Mouse (Mus musculus) olfactory bulb, adult 2 months (tissue): Measurements from ENCODE around the gene Pex7.

Experiments used
- CTCF ChIP-seq: fragments of 200-500 bp; IDR thresholded peaks from 2 replicates; pipeline ENCODE4 v1.5.1; 2012; ENCODE audit warnings: low read depth, mild to moderate bottlenecking, low read length, moderate library complexity; ENCODE audit not compliant: insufficient read depth
- POLR2A ChIP-seq: fragments of 200-500 bp; IDR thresholded peaks from 2 replicates; pipeline ENCODE4 v1.6.1; 2012; ENCODE audit warnings: mild to moderate bottlenecking, low read depth, low read length, moderate library complexity; ENCODE audit not compliant: insufficient read depth

DNA sequence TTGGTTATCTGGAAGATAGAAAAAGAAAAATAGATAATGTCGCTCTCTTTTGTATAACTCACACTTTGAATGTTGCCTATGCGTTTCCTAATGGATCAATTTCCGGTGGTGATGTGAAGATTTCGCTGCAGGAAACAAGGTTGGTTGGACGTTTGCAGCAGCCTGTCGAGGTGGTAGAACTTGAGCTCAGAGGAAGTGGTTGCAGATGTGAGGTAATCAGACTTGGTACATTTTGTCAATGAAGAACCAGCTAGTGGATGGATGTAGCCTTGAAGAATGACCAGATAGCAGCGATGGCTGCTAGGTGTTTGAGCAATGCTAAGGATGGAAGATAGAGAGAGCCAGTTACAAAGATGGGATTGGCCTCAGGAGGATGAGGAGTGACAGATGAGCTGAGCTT is 102.7 kb downstream of the Pex7 start:
- TF ChIP-seq CTCF = no peak
- TF ChIP-seq POLR2A = no peak
